Mouse (Mus musculus): ENCODE measurements around the gene Nfatc3. TPM values are rescaled to one million over a fixed set of nuclear protein-coding genes. Genes with fewer than 3 reads are reported as not detected.

The Nfatc3 gene
- polyA plus RNA-seq, 1 experiment from 2014 or later, result 3.4 TPM

- Histone ChIP-seq H3K4me3 (replicated peaks; ENCODE audit: low read depth, low read length) (no peak overlapping the region), H3K27me3 (ENCODE audit: control insufficient read depth, insufficient read depth, low read length) (no peaks in the 10 kb centered on the region), H3K4me1 (ENCODE audit: control insufficient read depth, insufficient read depth, low read length) (no peaks in the 10 kb centered on the region), H3K36me3 (ENCODE audit: control insufficient read depth, insufficient read depth, low read length) (peaks cover 29% of the 10 kb centered on the region), H3K9me3 (ENCODE audit: control insufficient read depth, low read length) (no peaks in the 10 kb centered on the region), H3K4me2 (ENCODE audit: low read length) (no peak overlapping the region), H3K27ac (replicated peaks; ENCODE audit: low read depth, low read length) (no peak overlapping the region), H3K9ac (replicated peaks; ENCODE audit: low read length) (no peak overlapping the region)
- no peak for DNase-seq
- no peak for ATAC-seq (ENCODE audit: low FRiP score, low TSS enrichment)
- 80% methylated on average over 3 of the region's 3 CpGs for WGBS
Measured at GRCm38 (mm10) chr8:106123443-106123842, 64.8 kb downstream of the Nfatc3 start.

- no peak for ATAC-seq (ENCODE audit: low FRiP score, low TSS enrichment)
- H3K4me1 ChIP-seq (ENCODE audit: control insufficient read depth, insufficient read depth, low read length), result no peaks in the 10 kb centered on the region
- H3K36me3 ChIP-seq (ENCODE audit: control insufficient read depth, insufficient read depth, low read length), result peaks cover 30% of the 10 kb centered on the region
- DNase-seq, result no peak
- H3K9me3 ChIP-seq (ENCODE audit: control insufficient read depth, low read length), result no peaks in the 10 kb centered on the region
- H3K4me3 ChIP-seq (replicated peaks; ENCODE audit: low read depth, low read length), result no peak overlapping the region
- 100% methylated on average over 1 of the region's 1 CpGs for WGBS
- H3K4me2 ChIP-seq (ENCODE audit: low read length), result no peak overlapping the region
- no peak overlapping the region for H3K9ac ChIP-seq (replicated peaks; ENCODE audit: low read length)
- no peak overlapping the region for H3K27ac ChIP-seq (replicated peaks; ENCODE audit: low read depth, low read length)
- no peaks in the 10 kb centered on the region for H3K27me3 ChIP-seq (ENCODE audit: control insufficient read depth, insufficient read depth, low read length)
Measured at GRCm38 (mm10) chr8:106126055-106126454, 67.4 kb downstream of the Nfatc3 start.

- no peak overlapping the region for H3K4me2 ChIP-seq (ENCODE audit: low read length)
- 81% methylated on average over 3 of the region's 3 CpGs for WGBS
Measured at GRCm38 (mm10) chr8:106127054-106127453, 68.4 kb downstream of the Nfatc3 start.

GRCm38 (mm10) chr8:106127882-106128410 is 69.3 kb downstream of the Nfatc3 start:
- no peak overlapping the region for H3K4me2 ChIP-seq (ENCODE audit: low read length)
- H3K9ac ChIP-seq (replicated peaks; ENCODE audit: low read length), result no peak overlapping the region
- H3K9me3 ChIP-seq (ENCODE audit: control insufficient read depth, low read length), result no peaks in the 10 kb centered on the region
- DNase-seq (no peak), ATAC-seq (ENCODE audit: low FRiP score, low TSS enrichment) (no peak)
- no peaks in the 10 kb centered on the region for H3K4me1 ChIP-seq (ENCODE audit: control insufficient read depth, insufficient read depth, low read length)
- H3K27me3 ChIP-seq (ENCODE audit: control insufficient read depth, insufficient read depth, low read length), result no peaks in the 10 kb centered on the region
- H3K36me3 ChIP-seq (ENCODE audit: control insufficient read depth, insufficient read depth, low read length), result peaks cover 35% of the 10 kb centered on the region
- no peak overlapping the region for H3K4me3 ChIP-seq (replicated peaks; ENCODE audit: low read depth, low read length)
- 91% methylated on average over 10 of the region's 10 CpGs for WGBS
- H3K27ac ChIP-seq (replicated peaks; ENCODE audit: low read depth, low read length), result no peak overlapping the region

More at GRCm38 (mm10) chr8:106127054-106127453, 68.4 kb downstream of the Nfatc3 start:
- Histone ChIP-seq H3K4me1 (ENCODE audit: control insufficient read depth, insufficient read depth, low read length) (no peaks in the 10 kb centered on the region), H3K36me3 (ENCODE audit: control insufficient read depth, insufficient read depth, low read length) (peaks cover 28% of the 10 kb centered on the region), H3K9ac (replicated peaks; ENCODE audit: low read length) (no peak overlapping the region), H3K27me3 (ENCODE audit: control insufficient read depth, insufficient read depth, low read length) (no peaks in the 10 kb centered on the region), H3K27ac (replicated peaks; ENCODE audit: low read depth, low read length) (no peak overlapping the region), H3K4me3 (replicated peaks; ENCODE audit: low read depth, low read length) (no peak overlapping the region), H3K9me3 (ENCODE audit: control insufficient read depth, low read length) (no peaks in the 10 kb centered on the region)
- DNase-seq (no peak), ATAC-seq (ENCODE audit: low FRiP score, low TSS enrichment) (no peak)

GRCm38 (mm10) chr8:106129232-106129930 is 70.7 kb downstream of the Nfatc3 start:
- H3K36me3 ChIP-seq (ENCODE audit: control insufficient read depth, insufficient read depth, low read length), result peaks cover 37% of the 10 kb centered on the region

GRCm38 (mm10) chr8:106129997-106130396 is 71.4 kb downstream of the Nfatc3 start:
- H3K27me3 ChIP-seq (ENCODE audit: control insufficient read depth, insufficient read depth, low read length), result peaks cover 15% of the 10 kb centered on the region
- H3K36me3 ChIP-seq (ENCODE audit: control insufficient read depth, insufficient read depth, low read length), result peaks cover 37% of the 10 kb centered on the region
- H3K4me1 ChIP-seq (ENCODE audit: control insufficient read depth, insufficient read depth, low read length), result no peaks in the 10 kb centered on the region
- H3K9ac ChIP-seq (replicated peaks; ENCODE audit: low read length), result no peak overlapping the region
- 91% methylated on average over 2 of the region's 2 CpGs for WGBS
- no peak for DNase-seq
- H3K27ac ChIP-seq (replicated peaks; ENCODE audit: low read depth, low read length), result no peak overlapping the region
- no peak for ATAC-seq (ENCODE audit: low FRiP score, low TSS enrichment)
- H3K4me2 ChIP-seq (ENCODE audit: low read length), result no peak overlapping the region
- H3K4me3 ChIP-seq (replicated peaks; ENCODE audit: low read depth, low read length), result no peak overlapping the region
- H3K9me3 ChIP-seq (ENCODE audit: control insufficient read depth, low read length), result no peaks in the 10 kb centered on the region

More at GRCm38 (mm10) chr8:106129232-106129930, 70.7 kb downstream of the Nfatc3 start:
- H3K9me3 ChIP-seq (ENCODE audit: control insufficient read depth, low read length), result no peaks in the 10 kb centered on the region
- H3K4me3 ChIP-seq (replicated peaks; ENCODE audit: low read depth, low read length), result no peak overlapping the region
- ATAC-seq (ENCODE audit: low FRiP score, low TSS enrichment) (no peak), DNase-seq (no peak)
- H3K27me3 ChIP-seq (ENCODE audit: control insufficient read depth, insufficient read depth, low read length), result peaks cover 8% of the 10 kb centered on the region
- H3K9ac ChIP-seq (replicated peaks; ENCODE audit: low read length), result no peak overlapping the region
- H3K27ac ChIP-seq (replicated peaks; ENCODE audit: low read depth, low read length), result no peak overlapping the region
- no peak overlapping the region for H3K4me2 ChIP-seq (ENCODE audit: low read length)
- no peaks in the 10 kb centered on the region for H3K4me1 ChIP-seq (ENCODE audit: control insufficient read depth, insufficient read depth, low read length)

GRCm38 (mm10) chr8:106130505-106130904 is 71.9 kb downstream of the Nfatc3 start:
- 89% methylated on average over 2 of the region's 2 CpGs for WGBS
- Histone ChIP-seq H3K9ac (replicated peaks; ENCODE audit: low read length) (no peak overlapping the region), H3K9me3 (ENCODE audit: control insufficient read depth, low read length) (no peaks in the 10 kb centered on the region), H3K4me2 (ENCODE audit: low read length) (no peak overlapping the region), H3K36me3 (ENCODE audit: control insufficient read depth, insufficient read depth, low read length) (peaks cover 37% of the 10 kb centered on the region), H3K4me3 (replicated peaks; ENCODE audit: low read depth, low read length) (no peak overlapping the region), H3K27me3 (ENCODE audit: control insufficient read depth, insufficient read depth, low read length) (peaks cover 20% of the 10 kb centered on the region), H3K27ac (replicated peaks; ENCODE audit: low read depth, low read length) (no peak overlapping the region), H3K4me1 (ENCODE audit: control insufficient read depth, insufficient read depth, low read length) (no peaks in the 10 kb centered on the region)
- ATAC-seq (ENCODE audit: low FRiP score, low TSS enrichment), result no peak
- DNase-seq, result no peak

- H3K36me3 ChIP-seq (ENCODE audit: control insufficient read depth, insufficient read depth, low read length), result peaks cover 37% of the 10 kb centered on the region
Measured at GRCm38 (mm10) chr8:106131021-106131420, 72.4 kb downstream of the Nfatc3 start.

More at GRCm38 (mm10) chr8:106131021-106131420, 72.4 kb downstream of the Nfatc3 start:
- peaks cover 4% of the 10 kb centered on the region for H3K4me1 ChIP-seq (ENCODE audit: control insufficient read depth, insufficient read depth, low read length)
- ATAC-seq (ENCODE audit: low FRiP score, low TSS enrichment) (no peak), DNase-seq (no peak)
- no peaks in the 10 kb centered on the region for H3K9me3 ChIP-seq (ENCODE audit: control insufficient read depth, low read length)
- H3K4me2 ChIP-seq (ENCODE audit: low read length), result no peak overlapping the region
- no peak overlapping the region for H3K27ac ChIP-seq (replicated peaks; ENCODE audit: low read depth, low read length)
- no peak overlapping the region for H3K4me3 ChIP-seq (replicated peaks; ENCODE audit: low read depth, low read length)
- WGBS, result 91% methylated on average over 4 of the region's 4 CpGs
- H3K9ac ChIP-seq (replicated peaks; ENCODE audit: low read length), result no peak overlapping the region
- H3K27me3 ChIP-seq (ENCODE audit: control insufficient read depth, insufficient read depth, low read length), result peaks cover 25% of the 10 kb centered on the region
